ENCODE assay signal across 8 mouse cellular contexts in the genomic region with DNA sequence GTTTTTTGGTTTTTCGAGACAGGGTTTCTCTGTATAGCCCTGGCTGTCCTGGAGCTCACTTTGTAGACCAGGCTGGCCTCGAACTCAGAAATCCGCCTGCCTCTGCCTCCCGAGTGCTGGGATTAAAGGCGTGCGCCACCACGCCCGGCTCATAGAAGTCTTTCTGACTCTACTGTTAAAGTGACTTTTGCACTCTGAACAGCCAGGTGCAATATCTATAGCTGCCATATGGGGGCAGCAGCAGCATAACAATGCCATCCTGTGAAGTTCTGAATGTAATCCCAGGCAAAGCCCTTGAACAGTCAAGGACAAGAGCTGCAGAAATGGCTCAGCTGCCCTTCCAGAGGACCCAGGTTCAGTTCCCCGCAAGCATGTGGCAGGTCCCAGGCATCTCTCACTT. TPM values are rescaled to one million over a fixed set of nuclear protein-coding genes. Genes with fewer than 3 reads are reported as not detected.
DNase-seq lines count a peak whose midpoint lies in the region; ATAC-seq and TF ChIP-seq lines count a peak whose summit lies in the region.
"Not testable (repeated sequence)": the region's sequence is repeated elsewhere in the genome, so short reads cannot be mapped to it uniquely, and the experiment has no call there.

No protein-coding gene starts in this region.

- 37% methylated on average over 7 of the region's 9 CpGs for WGBS in hindbrain, postnatal 0 days

- H3K27ac ChIP-seq in hindbrain, postnatal 0 days, result not testable (repeated sequence)

- ATAC-seq in hindbrain, postnatal 0 days, result peak; percentile 62
- ATAC-seq in megakaryocyte, adult 5-6 weeks (ENCODE audit: poor library complexity, severe bottlenecking), result peak; percentile 79

- H3K36me3 ChIP-seq in hindbrain, postnatal 0 days (ENCODE audit: insufficient read depth, low read length), result not testable (repeated sequence)

- H3K9ac ChIP-seq in hindbrain, postnatal 0 days (replicated peaks; ENCODE audit: low read length), result not testable (repeated sequence)

- peak; percentile 81 for TF ChIP-seq CTCF in hindbrain, postnatal 0 days (IDR thresholded peaks at IDR 0.05; ENCODE audit: low read depth)

- not testable (repeated sequence) for H3K4me1 ChIP-seq in hindbrain, postnatal 0 days (ENCODE audit: insufficient read depth, low read length)

- not testable (repeated sequence) for H3K9me3 ChIP-seq in hindbrain, postnatal 0 days (ENCODE audit: low read length)

- not testable (repeated sequence) for H3K4me3 ChIP-seq in hindbrain, postnatal 0 days (ENCODE audit: low read length)

- H3K27me3 ChIP-seq in hindbrain, postnatal 0 days (ENCODE audit: insufficient read depth, low read length), result not testable (repeated sequence)

- not testable (repeated sequence) for H3K4me2 ChIP-seq in hindbrain, postnatal 0 days (ENCODE audit: low read depth, low read length)

- DNase-seq in ZHBTc4 (ENCODE audit: low read depth, low spot score), result peak; percentile 82
- peak; percentile 59 to 75 for DNase-seq in cerebellum, postnatal 4 days (ENCODE audit: low spot score in 2 of 2)
- peak; percentile 76 for DNase-seq in gastrocnemius, postnatal 10 days
- DNase-seq in hindbrain, postnatal 0 days (ENCODE audit: low spot score), result peak; percentile 82
- DNase-seq in left cerebral cortex, adult 11 months (ENCODE audit: low spot score), result peak; percentile 67
- DNase-seq in right cerebral cortex, postnatal 25 days, result peak; percentile 56
- DNase-seq in urinary bladder, postnatal 4 days (ENCODE audit: low spot score in 2 of 2), result peak; percentile 63 to 74

RNA-seq across cellular contexts. Expression of a gene that starts 6.7 kb away (rescaled TPM):
- 100 to 1,000 TPM; 362 to 386 TPM for total RNA-seq in gastrocnemius, postnatal 10 days (2021)
- 0.37 and 6.4 TPM in 2 replicates for total RNA-seq in hindbrain, postnatal 0 days (2014; rRNA removed)
- polyA plus RNA-seq in hindbrain, postnatal 0 days (2015; fragmentation: Nextera tagmentation; extraction: Ambion mirVana), result 2.5 and 3.4 TPM in 2 replicates
- not detected in 2 replicates for total RNA-seq in megakaryocyte, adult 5-6 weeks (2015)
- not detected in 2 replicates for total RNA-seq in megakaryocyte, adult 5-6 weeks (2017)

RNA-seq across cellular contexts. Expression of a gene that starts 49.2 kb away (rescaled TPM):
- 10 to 100 TPM; 39.2 to 71.9 TPM for total RNA-seq in gastrocnemius, postnatal 10 days (2021)
- 139 and 148 TPM in 2 replicates for total RNA-seq in hindbrain, postnatal 0 days (2014; rRNA removed)
- 130 and 139 TPM in 2 replicates for polyA plus RNA-seq in hindbrain, postnatal 0 days (2015; fragmentation: Nextera tagmentation; extraction: Ambion mirVana)
- total RNA-seq in megakaryocyte, adult 5-6 weeks (2015), result 74.7 and 84.8 TPM in 2 replicates
- 135 and 140 TPM in 2 replicates for total RNA-seq in megakaryocyte, adult 5-6 weeks (2017)

RNA-seq across cellular contexts. Expression of a gene that starts 49.3 kb away (rescaled TPM):
- total RNA-seq in gastrocnemius, postnatal 10 days (2021), result 10 to 100 TPM; 52.7 to 58.7 TPM
- 26.5 and 40.8 TPM in 2 replicates for total RNA-seq in hindbrain, postnatal 0 days (2014; rRNA removed)
- polyA plus RNA-seq in hindbrain, postnatal 0 days (2015; fragmentation: Nextera tagmentation; extraction: Ambion mirVana), result 47.8 and 49.0 TPM in 2 replicates
- 7.8 and 11.2 TPM in 2 replicates for total RNA-seq in megakaryocyte, adult 5-6 weeks (2015)
- total RNA-seq in megakaryocyte, adult 5-6 weeks (2017), result 10.8 and 12.3 TPM in 2 replicates

Comparison
In these comparisons a context has a peak if more than half of its experiments do, and no peak if none do; other contexts are left out.
1. RNA of a gene that starts 6.7 kb away (total RNA-seq): 362 to 386 TPM in gastrocnemius, postnatal 10 days; 0.37 to 6.4 TPM in hindbrain, postnatal 0 days and not detected in megakaryocyte, adult 5-6 weeks; every median in the first group is over 10 times any median in the second.
2. Peak in every context shown above with its lines, with median percentiles within 50 percentile points of each other: DNase-seq.